Mouse (Mus musculus): ENCODE measurements around the gene Hkdc1.

Hkdc1 gene

DNA sequence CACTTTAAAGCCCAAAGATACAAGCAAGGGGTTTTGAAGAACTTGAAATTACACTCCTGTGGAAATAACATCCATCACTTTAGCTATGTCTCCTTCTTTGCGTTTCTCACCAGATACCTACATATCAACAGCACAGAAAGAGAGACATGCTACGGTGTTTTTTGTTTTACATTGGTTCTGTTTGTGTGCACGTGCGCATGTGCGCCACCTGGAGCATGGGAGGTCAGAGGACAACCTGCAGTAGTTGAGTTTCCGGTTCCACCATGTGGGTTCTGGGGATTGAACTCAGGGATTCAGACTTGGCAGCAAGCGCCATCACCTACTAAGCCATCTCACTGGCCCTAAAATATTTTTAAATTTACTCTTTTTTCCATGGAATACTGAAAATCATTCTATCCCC is 63.5 kb downstream of the Hkdc1 start:
- no peak for DNase-seq

- DNase-seq: no peak
Observed at GRCm38 (mm10) chr10:62356105-62356730, 66.1 kb downstream of the Hkdc1 start.

- no peak for DNase-seq
Observed at GRCm38 (mm10) chr10:62345147-62345546, 77.1 kb downstream of the Hkdc1 start.

DNA sequence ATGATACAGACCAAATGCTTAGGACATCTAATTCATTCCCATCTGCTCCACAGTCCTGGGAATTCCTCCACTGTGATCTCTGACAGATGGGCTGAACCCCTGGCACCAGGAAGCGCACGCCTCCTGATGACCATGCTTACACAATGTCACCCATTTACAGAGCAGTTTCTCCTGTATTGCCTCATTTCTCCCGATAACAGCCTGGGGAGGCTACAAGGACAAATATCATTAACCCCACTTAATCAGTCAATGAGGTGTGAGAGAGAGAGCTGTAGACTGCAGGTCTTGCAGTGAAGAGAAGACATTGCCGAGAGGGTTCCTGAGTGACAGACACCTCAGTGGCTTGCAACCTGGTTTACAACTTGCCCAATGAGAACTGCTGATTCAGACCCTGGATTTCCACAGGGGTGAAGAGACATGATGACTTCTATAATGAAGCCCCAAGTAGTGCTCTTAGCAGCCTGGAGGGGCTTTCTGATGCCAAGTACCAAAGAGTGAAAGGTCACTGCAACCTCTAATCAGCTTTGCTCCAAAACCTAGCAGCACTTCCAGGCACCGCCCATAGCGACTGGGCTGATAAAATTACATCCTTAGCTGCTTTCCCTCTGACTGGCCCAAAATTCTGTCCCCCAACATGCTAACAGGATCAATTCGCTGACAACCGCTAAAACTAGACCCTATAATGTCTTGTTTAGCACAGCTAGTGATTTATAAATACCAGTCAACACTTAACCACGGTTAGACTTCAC is 78.1 kb downstream of the Hkdc1 start:
- no peak for DNase-seq

DNA sequence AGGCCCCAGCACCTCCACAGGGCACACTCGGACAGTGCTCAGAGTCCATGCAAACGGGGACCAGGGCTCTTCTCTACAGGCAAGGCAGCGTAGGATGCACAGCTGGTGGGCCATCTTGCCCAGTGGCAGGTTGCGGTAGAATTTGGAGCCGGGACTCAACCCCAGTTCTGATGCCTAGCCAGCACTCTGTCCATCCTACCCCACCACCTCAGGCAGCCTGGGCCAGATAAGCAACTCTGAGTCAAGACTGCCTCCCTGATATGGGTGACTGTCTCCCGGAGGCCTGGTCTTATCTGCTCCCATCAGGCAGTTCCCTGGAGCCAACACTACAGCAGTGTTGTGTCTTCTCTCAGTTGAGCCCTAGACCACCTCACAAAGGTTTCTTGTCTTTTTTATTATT is 79.8 kb downstream of the Hkdc1 start:
- DNase-seq: no peak

GRCm38 (mm10) chr10:62341956-62342355 is 80.3 kb downstream of the Hkdc1 start:
- no peak for DNase-seq

- DNase-seq: no peak
Observed at GRCm38 (mm10) chr10:62340991-62341390, 81.3 kb downstream of the Hkdc1 start.

DNA sequence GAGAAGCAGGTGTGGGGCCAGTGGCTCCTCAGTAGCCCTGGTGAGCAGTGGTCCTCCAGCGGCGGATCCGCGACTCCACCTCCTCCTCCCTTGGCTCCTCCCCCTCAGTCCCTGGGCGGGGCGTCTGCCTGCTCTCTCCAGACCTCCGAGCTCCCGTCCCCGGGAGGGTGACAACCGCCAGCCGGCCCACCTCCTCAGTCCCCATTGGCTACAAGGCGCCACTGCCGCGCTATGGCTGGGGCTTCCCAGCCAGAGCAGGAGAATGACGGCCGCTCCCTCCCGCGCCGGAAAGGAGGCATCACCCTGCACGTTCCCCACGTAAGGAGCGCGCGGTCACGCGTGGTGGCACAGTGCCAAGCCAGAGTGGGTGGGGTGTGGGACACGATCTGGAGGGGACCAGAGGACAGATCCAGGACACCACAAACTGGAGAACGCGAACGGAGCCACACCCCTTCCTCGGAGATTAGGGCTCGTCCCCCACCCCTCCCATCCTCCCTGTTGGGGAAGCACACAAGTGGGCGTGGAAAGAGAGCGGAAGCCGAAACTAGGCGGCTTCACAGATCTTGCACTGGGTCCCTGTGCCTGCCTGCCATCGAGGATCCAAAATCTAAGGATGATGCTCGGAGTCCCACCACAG is 82.1 kb downstream of the Hkdc1 start:
- peak; percentile 98 for DNase-seq

GRCm38 (mm10) chr10:62339211-62340094 is 82.8 kb downstream of the Hkdc1 start:
- DNase-seq: peak; percentile 55

- DNase-seq: no peak
Observed at GRCm38 (mm10) chr10:62338626-62339025, 83.7 kb downstream of the Hkdc1 start.

GRCm38 (mm10) chr10:62338176-62338575 is 84.1 kb downstream of the Hkdc1 start:
- DNase-seq: no peak

DNA sequence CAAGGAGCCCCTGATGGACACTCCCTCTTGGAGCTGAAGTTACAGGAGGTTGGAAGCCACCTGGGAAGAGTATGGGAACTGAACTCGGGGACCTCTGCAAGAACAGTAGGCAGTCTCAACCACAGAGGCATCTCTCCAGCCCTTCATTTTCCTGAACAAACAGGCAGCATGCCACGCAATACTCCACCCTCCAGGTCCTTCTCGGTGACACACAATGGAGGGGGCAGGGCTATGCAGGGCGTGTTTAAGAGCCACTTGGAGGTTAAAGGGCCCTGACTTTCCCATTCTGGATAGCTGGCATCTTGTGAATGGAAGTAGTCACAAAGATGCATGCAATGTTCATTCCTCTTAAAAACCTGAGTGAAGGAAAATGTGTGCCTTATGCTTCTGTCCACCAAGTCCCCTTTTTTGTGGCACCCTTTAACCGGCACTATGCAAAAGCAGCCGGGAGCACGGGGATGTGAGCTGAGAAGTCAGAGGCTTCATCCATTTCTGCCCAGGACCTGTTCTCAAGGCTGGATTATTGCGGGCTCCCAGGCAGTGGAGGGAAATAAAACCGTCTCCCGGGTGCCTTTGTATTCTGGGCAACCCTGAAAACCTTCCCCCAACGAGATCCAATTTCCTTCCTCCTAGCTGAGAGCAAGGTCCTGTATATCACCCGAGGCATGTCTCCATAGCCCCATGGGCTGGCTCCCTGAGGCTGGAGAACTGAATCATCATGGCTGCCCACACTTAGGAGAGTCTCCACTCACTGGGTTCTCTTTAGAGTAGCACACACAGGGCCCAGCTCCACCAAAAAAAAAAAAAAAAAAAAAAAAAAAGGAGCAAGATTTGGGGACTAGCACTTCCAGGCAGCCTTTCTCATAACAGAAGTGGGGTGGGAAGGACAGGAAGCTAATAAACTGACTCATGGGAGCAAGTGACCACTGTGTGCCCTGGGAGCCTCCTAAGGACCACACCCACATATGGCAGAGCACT is 85.4 kb downstream of the Hkdc1 start:
- peak; percentile 92 for DNase-seq

DNA sequence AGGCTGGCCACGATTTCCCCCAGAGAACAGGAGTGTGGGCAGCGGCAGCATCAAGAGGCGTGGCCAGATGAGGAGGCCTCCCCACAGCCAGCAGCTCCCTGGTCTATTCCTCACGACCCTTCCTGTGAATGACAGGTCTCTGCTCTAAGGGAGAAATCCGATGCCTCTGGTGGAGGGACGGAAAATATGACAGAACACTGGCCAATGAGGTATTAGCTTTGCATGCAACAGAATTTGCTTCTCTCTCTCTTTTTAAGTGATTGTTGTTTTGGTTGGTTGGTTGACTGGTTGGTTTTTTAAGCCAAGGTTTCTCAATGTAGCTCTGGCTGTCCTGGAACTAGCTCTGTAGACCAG is 86.9 kb downstream of the Hkdc1 start:
- no peak for DNase-seq

GRCm38 (mm10) chr10:62334686-62335422 is 87.4 kb downstream of the Hkdc1 start:
- no peak for DNase-seq

- DNase-seq: no peak
Observed at GRCm38 (mm10) chr10:62333269-62333668, 89.0 kb downstream of the Hkdc1 start.

All from lung, postnatal 36 days (tissue).